Mouse (Mus musculus) stomach, embryonic 16.5 days (tissue): ENCODE data around the gene Gm5622. TPM values are rescaled to one million over a fixed set of nuclear protein-coding genes. Genes with fewer than 3 reads are reported as not detected.
"Not testable (repeated sequence)": the region's sequence is repeated elsewhere in the genome, so short reads cannot be mapped to it uniquely, and the experiment has no call there.

Experiments used
- ATAC-seq: fragments of 200-750 bp; cut with Nextera tagmentation; 2 replicates; pipeline ENCODE4 v1.8.0; 2017; ENCODE audit warnings: moderate number of reproducible peaks, moderate TSS enrichment; ENCODE audit not compliant: insufficient read depth, low FRiP score
- H3K27ac ChIP-seq: fragments of 300-500 bp; sonication (generic); 2 replicates; pipeline ENCODE4 v1.5.1; 2014; ENCODE audit warnings: low read length
- H3K27me3 ChIP-seq: fragments of 300-500 bp; sonication (generic); 2 replicates; pipeline ENCODE4 v1.6.1; 2014; ENCODE audit warnings: low read length, control low read depth, mixed read lengths; ENCODE audit not compliant: control insufficient read depth, insufficient read depth
- H3K36me3 ChIP-seq: fragments of 300-500 bp; sonication (generic); 2 replicates; pipeline ENCODE4 v1.6.1; 2014; ENCODE audit warnings: low read length; ENCODE audit not compliant: control insufficient read depth, insufficient read depth
- H3K4me1 ChIP-seq: fragments of 300-500 bp; sonication (generic); 2 replicates; pipeline ENCODE4 v1.6.1; 2014; ENCODE audit warnings: low read length, control low read depth, mixed read lengths; ENCODE audit not compliant: control insufficient read depth, insufficient read depth
- H3K4me2 ChIP-seq: fragments of 300-500 bp; sonication (generic); 2 replicates; pipeline ENCODE4 v1.6.1; 2014; ENCODE audit warnings: low read depth, low read length, mixed read lengths
- H3K4me3 ChIP-seq: fragments of 300-500 bp; sonication (generic); replicated peaks from 2 replicates; pipeline ENCODE4 v1.5.1; 2014; ENCODE audit warnings: mild to moderate bottlenecking, low read length
- H3K9ac ChIP-seq: fragments of 300-500 bp; sonication (generic); 2 replicates; pipeline ENCODE4 v1.6.1; 2014; ENCODE audit warnings: low read length
- H3K9me3 ChIP-seq: fragments of 300-500 bp; sonication (generic); replicated peaks from 2 replicates; pipeline ENCODE4 v1.6.1; 2016; ENCODE audit warnings: low read length, control low read depth; ENCODE audit not compliant: control insufficient read depth
- WGBS: fragments of 180-500 bp; shearing (Covaris S2); extraction: QIAGEN DNeasy Blood & Tissue Kit; methylation state at CpG from one replicate; pipeline ENCODE4 v1.1.7; 2014; 5-methylcytosine and 5-hydroxymethylcytosine counted together
- polyA plus RNA-seq: library from polyadenylated mRNA; unstranded; fragments of >200 nt; fragmentation: Nextera tagmentation; extraction: Ambion mirVana; gene quantifications from 2 replicates; pipeline ENCODE4 v1.2.1, GENCODE M21; 2015

Gene Gm5622
- not detected in 2 replicates for polyA plus RNA-seq

DNA sequence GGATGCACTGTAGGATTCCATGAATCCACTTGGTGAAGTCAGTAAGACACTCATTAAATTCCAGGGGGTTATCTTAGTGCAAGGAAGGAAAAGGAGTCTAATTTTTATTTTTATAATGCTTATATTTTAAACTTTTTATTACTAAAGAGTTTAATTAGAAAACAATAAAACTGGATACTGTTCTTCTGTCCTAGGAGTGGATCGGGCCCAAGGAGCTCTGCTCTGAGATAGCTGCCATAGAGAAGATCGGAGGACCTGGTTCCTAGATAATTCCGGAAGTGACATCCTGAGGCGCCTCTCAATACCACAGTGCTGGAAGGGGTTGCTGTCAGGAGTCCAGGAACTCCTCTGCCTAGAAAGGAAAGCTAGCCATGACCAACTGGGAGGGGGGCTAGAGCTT is at the start of gene Gm5622:
TSS of gene Gm5622 (plus strand) at position 301 of the 400 bp plus-strand sequence.
- no peaks in the 10 kb centered on the region for H3K36me3 ChIP-seq
- no peak within 1 kb of the TSS for H3K4me3 ChIP-seq
- H3K9ac ChIP-seq = no peak within 1 kb of the TSS
- no peak within 1 kb of the TSS for H3K27ac ChIP-seq
- WGBS = 92% methylated on average over 4 of the region's 4 CpGs
- no peak for ATAC-seq
- no peaks in the 10 kb centered on the region for H3K4me1 ChIP-seq
- H3K27me3 ChIP-seq = no peaks in the 10 kb centered on the region
- no peaks in the 10 kb centered on the region for H3K9me3 ChIP-seq
- no peak within 1 kb of the TSS for H3K4me2 ChIP-seq

DNA sequence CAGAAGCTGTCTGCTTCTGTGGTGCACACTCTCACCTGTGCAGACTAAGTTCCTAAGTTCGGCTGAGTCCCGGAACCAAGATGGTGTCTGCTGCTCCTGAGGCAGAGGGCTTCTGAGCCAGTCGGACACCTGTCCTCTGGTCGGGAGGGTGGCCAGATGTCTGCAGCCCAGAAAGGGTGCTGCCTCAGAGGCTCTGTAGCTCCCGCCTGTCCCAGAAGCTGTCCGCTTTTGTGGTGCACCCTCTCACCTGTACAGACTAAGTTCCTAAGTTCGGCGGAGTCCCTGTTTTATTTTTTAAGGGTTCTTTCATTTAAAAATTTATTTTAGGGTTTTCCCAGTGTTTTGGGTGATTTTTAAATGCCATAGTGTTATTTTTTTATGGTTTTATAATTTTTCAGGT is 45.2 kb upstream of the Gm5622 start:
- Histone ChIP-seq H3K9ac (no peak overlapping the region), H3K4me2 (no peak overlapping the region), H3K36me3 (no peaks in the 10 kb centered on the region), H3K27ac (no peak overlapping the region), H3K4me1 (no peaks in the 10 kb centered on the region), H3K27me3 (no peaks in the 10 kb centered on the region), H3K4me3 (no peak overlapping the region), H3K9me3 (no peaks in the 10 kb centered on the region)
- 93% methylated on average over 8 of the region's 8 CpGs for WGBS
- no peak for ATAC-seq

DNA sequence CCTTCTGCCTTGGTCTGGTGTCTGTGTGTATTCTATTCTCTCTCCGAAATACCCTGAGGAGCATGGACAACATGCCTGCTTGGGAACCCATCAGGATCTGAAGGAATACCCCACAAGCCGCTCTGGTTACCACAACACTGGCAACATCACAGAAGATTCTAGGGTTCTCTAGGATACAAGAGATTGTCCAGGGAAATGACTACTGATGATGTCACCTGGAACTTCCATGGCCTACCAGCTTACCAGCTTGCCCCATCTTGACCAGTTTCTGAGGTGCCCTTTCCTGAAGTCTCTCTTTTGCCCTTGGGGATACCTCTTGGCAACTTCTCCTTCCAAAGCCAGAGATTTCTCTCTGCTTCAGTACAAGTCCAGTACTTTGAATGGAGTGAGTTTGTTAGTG is 21.4 kb downstream of the Gm5622 start, which contains the start of gene Gm17175:
TSS of gene Gm17175 (minus strand) at position 101 of the 400 bp plus-strand sequence.
- not testable (repeated sequence) for H3K4me1 ChIP-seq, H3K27ac ChIP-seq, H3K9ac ChIP-seq, H3K9me3 ChIP-seq, H3K36me3 ChIP-seq, H3K4me2 ChIP-seq, H3K4me3 ChIP-seq, ATAC-seq, H3K27me3 ChIP-seq
- 85% methylated on average over 2 of the region's 2 CpGs for WGBS

DNA sequence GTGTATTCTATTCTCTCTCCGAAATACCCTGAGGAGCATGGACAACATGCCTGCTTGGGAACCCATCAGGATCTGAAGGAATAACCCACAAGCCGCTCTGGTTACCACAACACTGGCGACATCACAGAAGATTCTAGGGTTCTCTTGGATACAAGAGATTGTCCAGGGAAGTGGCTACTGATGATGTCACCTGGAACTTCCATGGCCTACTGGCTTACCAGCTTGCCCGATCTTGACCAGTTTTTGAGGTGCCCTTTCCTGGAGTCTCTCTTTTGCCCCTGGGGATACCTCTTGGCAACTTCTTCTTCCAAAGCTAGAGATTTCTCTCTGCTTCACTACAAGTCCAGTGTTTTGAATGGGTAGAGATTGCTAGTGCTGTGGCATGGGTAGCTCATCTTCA is 39.4 kb downstream of the Gm5622 start, which contains the start of gene Gm17174:
TSS of gene Gm17174 (minus strand) at position 101 of the 400 bp plus-strand sequence.
- H3K36me3 ChIP-seq, H3K4me2 ChIP-seq, ATAC-seq, H3K27me3 ChIP-seq, H3K4me3 ChIP-seq, H3K4me1 ChIP-seq, H3K9me3 ChIP-seq, H3K9ac ChIP-seq, H3K27ac ChIP-seq: not testable (repeated sequence)
- WGBS = 92% methylated on average over 4 of the region's 4 CpGs

DNA sequence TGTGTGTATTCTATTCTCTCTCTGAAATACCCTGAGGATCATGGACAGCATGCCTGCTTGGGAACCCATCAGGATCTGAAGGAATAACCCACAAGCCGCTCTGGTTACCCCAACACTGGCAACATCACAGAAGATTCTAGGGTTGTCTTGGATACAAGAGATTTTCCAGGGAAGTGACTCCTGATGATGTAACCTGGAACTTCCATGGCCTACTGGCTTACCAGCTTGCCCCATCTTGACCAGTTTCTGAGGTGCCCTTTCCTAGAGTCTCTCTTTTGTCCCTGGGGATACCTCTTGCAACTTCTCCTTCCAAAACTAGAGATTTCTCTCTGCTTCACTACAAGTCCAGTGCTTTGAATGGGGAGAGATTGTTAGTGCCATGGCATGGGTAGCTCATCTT is 58.6 kb downstream of the Gm5622 start, which contains the start of gene Gm17078:
TSS of gene Gm17078 (minus strand) at position 101 of the 400 bp plus-strand sequence.
- H3K9ac ChIP-seq = no peak within 1 kb of the TSS
- no peaks in the 10 kb centered on the region for H3K27me3 ChIP-seq
- H3K4me1 ChIP-seq = no peaks in the 10 kb centered on the region
- no peak within 1 kb of the TSS for H3K4me3 ChIP-seq
- H3K4me2 ChIP-seq = no peak within 1 kb of the TSS
- no peaks in the 10 kb centered on the region for H3K9me3 ChIP-seq
- no peak within 1 kb of the TSS for H3K27ac ChIP-seq
- ATAC-seq = no peak
- WGBS = 88% methylated on average over 1 of the region's 1 CpGs
- no peaks in the 10 kb centered on the region for H3K36me3 ChIP-seq

DNA sequence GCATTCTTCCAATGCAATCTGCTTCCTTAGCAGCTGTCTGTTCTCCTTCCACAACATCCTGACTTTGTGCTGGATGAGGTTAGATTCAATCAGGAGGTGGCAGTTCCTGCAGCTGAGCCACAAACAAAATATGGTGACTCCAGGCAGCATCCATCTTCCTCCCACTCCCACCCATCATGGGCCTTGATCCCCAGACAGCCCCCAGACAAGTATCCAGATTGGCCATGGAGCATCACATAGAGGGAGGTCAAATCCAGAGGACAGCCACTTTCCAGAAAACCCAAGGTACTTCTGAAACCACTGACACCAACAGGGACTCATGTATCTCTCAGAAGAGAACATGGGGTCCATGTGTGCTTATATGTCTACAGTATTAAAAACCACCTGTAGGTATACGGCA is 79.8 kb downstream of the Gm5622 start:
- WGBS = 86% methylated on average over 1 of the region's 1 CpGs
- not testable (repeated sequence) for H3K9ac ChIP-seq, H3K4me3 ChIP-seq, H3K27me3 ChIP-seq, H3K36me3 ChIP-seq, H3K4me1 ChIP-seq, H3K27ac ChIP-seq, H3K9me3 ChIP-seq, ATAC-seq, H3K4me2 ChIP-seq

DNA sequence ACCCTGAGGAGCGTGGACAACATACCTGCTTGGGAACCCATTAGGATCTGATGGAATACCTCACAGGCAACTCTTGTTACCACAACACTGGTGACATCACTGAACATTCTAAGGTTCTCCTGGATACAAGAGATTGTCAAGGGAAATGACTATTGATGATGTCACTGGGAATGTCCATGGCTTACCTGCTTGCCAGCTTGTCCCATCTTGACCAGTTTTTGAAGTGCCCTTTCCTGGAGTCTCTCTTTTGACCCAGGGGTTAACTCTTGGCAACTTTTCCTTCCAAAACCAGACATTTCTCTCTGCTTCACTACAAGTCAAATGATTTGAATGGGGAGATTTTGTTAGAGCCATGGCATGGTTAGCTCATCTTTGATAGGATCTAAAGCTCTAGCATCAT is 83.0 kb downstream of the Gm5622 start, which contains the start of gene Gm4181:
TSS of gene Gm4181 (minus strand) at position 101 of the 400 bp plus-strand sequence.
- not testable (repeated sequence) for H3K27me3 ChIP-seq, H3K9me3 ChIP-seq, H3K4me3 ChIP-seq, H3K4me1 ChIP-seq, H3K9ac ChIP-seq, ATAC-seq, H3K27ac ChIP-seq, H3K36me3 ChIP-seq, H3K4me2 ChIP-seq
- 85% methylated on average over 1 of the region's 1 CpGs for WGBS

DNA sequence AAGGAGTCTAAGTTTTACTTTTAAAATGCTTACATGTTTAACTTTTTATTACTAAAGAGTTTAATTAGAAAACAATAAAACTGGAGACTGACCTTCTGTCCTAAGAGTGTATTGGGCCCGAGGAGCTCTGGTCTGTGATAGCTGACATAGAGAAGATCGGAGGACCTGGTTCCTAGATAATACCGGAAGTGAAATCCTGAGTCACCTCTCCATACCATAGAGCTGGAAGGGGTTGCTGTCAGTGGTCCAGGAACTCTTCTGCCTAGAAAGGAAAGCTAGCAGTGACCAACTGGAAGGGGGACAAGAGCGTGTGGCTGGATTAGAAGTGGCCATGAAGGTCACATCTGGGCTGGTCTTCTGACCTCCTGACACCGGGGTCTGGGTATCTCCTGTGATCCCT is 124.7 kb downstream of the Gm5622 start:
- no peak overlapping the region for H3K4me3 ChIP-seq
- WGBS = 90% methylated on average over 5 of the region's 5 CpGs

DNA sequence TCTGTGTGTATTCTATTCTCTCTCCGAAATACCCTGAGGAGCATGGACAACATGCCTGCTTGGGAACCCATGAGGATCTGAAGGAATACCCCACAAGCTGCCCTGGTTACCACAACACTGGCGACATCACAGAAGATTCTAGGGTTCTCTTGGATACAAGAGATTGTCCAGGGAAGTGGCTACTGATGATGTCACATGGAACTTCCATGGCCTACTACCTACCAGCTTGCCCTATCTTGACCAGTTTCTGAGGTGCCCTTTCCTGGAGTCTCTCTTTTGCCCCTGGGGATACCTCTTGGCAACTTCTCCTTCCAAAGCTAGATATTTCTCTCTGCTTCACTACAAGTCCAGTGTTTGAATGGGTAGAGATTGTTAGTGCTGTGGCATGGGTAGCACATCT is 142.8 kb downstream of the Gm5622 start, which contains the start of gene Gm17079:
TSS of gene Gm17079 (minus strand) at position 101 of the 400 bp plus-strand sequence.
- 69% methylated on average over 1 of the region's 2 CpGs for WGBS
- not testable (repeated sequence) for ATAC-seq, H3K36me3 ChIP-seq, H3K9ac ChIP-seq, H3K27ac ChIP-seq, H3K4me3 ChIP-seq, H3K9me3 ChIP-seq, H3K4me1 ChIP-seq, H3K4me2 ChIP-seq, H3K27me3 ChIP-seq

More for the DNA sequence above, 124.7 kb downstream of the Gm5622 start:
- Histone ChIP-seq H3K27me3 (no peaks in the 10 kb centered on the region), H3K27ac (no peak overlapping the region), H3K36me3 (no peaks in the 10 kb centered on the region), H3K4me2 (no peak overlapping the region), H3K9ac (no peak overlapping the region), H3K4me1 (no peaks in the 10 kb centered on the region), H3K9me3 (no peaks in the 10 kb centered on the region)
- ATAC-seq = no peak
